Mouse (Mus musculus) ES-E14 (cell line): Measurements from ENCODE around the gene Myo10. TPM values are rescaled to one million over a fixed set of nuclear protein-coding genes. Genes with fewer than 3 reads are reported as not detected.

Source experiments
- DNase-seq: peaks from one replicate; pipeline ENCODE4 v3.0.0-alpha.2; 2013; ENCODE audit warnings: low read depth, low spot score
- H3K27ac ChIP-seq: 2 replicates; pipeline ENCODE4 v1.5.1; 2012; ENCODE audit warnings: low read depth, mild to moderate bottlenecking, low read length, moderate library complexity, mixed read lengths; ENCODE audit not compliant: poor library complexity, insufficient read depth, severe bottlenecking
- H3K36me3 ChIP-seq: 2 replicates; pipeline ENCODE4 v1.6.1; 2012; ENCODE audit warnings: mild to moderate bottlenecking, low read length, moderate library complexity, mixed read lengths; ENCODE audit not compliant: control insufficient read depth, poor library complexity, insufficient read depth, severe bottlenecking
- H3K4me1 ChIP-seq, 2 experiments: fragments of 150-350 bp in 1 of 2; sonication (generic) in 1 of 2; 2 replicates each; pipeline ENCODE4 v1.6.1; 2012; ENCODE audit warnings: low read length in 2 of 2, mild to moderate bottlenecking in 1 of 2, mixed read lengths in 1 of 2; ENCODE audit not compliant: control insufficient read depth in 2 of 2, insufficient read depth in 2 of 2, poor library complexity in 1 of 2
- H3K4me3 ChIP-seq, 2 experiments: fragments of 150-350 bp in 1 of 2; sonication (generic) in 1 of 2; 2 replicates each; pipeline ENCODE4 v1.5.1; 2012; ENCODE audit warnings: low read length in 2 of 2, low read depth in 1 of 2, mild to moderate bottlenecking in 1 of 2, mixed read lengths in 1 of 2; ENCODE audit not compliant: insufficient read depth in 1 of 2, poor library complexity in 1 of 2, severe bottlenecking in 1 of 2
- H3K9ac ChIP-seq: 2 replicates; pipeline ENCODE4 v1.6.1; 2012; ENCODE audit warnings: low read depth, mild to moderate bottlenecking, low read length, mixed read lengths; ENCODE audit not compliant: poor library complexity, insufficient read depth, severe bottlenecking
- H3K9me3 ChIP-seq: fragments of 150-350 bp; sonication (generic); 2 replicates; pipeline ENCODE4 v1.6.1; 2012; ENCODE audit warnings: low read depth, mild to moderate bottlenecking, low read length; ENCODE audit not compliant: control insufficient read depth, insufficient read depth
- CHD2 ChIP-seq: IDR thresholded peaks from 2 replicates; pipeline ENCODE4 v1.6.1; 2014; ENCODE audit warnings: mild to moderate bottlenecking, low read depth, low read length, inconsistent platforms
- HCFC1 ChIP-seq: IDR thresholded peaks from 2 replicates; pipeline ENCODE4 v1.6.1; 2012; ENCODE audit warnings: low read length, inconsistent platforms, borderline replicate concordance; ENCODE audit not compliant: insufficient read depth
- MAFK ChIP-seq: IDR thresholded peaks from 2 replicates; pipeline ENCODE4 v1.6.1; 2014; ENCODE audit warnings: mild to moderate bottlenecking, low read depth, low read length, inconsistent platforms; ENCODE audit not compliant: insufficient read depth
- ZC3H11A ChIP-seq: IDR thresholded peaks from 2 replicates; pipeline ENCODE4 v1.6.1; 2012; ENCODE audit warnings: low read depth, mild to moderate bottlenecking, inconsistent platforms, low read length, borderline replicate concordance
- ZNF384 ChIP-seq: IDR thresholded peaks from 2 replicates; pipeline ENCODE4 v1.6.1; 2012; ENCODE audit warnings: low read depth, low read length, inconsistent platforms
- in situ Hi-C, 2 experiments: fragments of 600-800 bp; cut with MboI; formaldehyde crosslinking; loops; one replicate each; pipeline ENCODE4 v1.15.1; 2025; ENCODE audit warnings: low sequenced_read_pairs in 2 of 2, inconsistent platforms in 1 of 2; ENCODE audit not compliant: unreplicated experiment in 2 of 2
- total RNA-seq: library from RNA; depleted of rRNA; stranded (reverse); fragments of 300-350 nt; gene quantifications from 2 replicates; pipeline ENCODE4 v1.2.3, GENCODE M21; 2012

The Myo10 gene
- total RNA-seq, 1 experiment: 133 TPM

GRCm38 (mm10) chr15:25812479-25812878 lies 190.2 kb downstream of the Myo10 start:
- no peak overlapping the region for H3K9ac ChIP-seq
- H3K4me3 ChIP-seq: no peak overlapping the region
- no peak for TF ChIP-seq MAFK
- TF ChIP-seq ZNF384: no peak
- TF ChIP-seq CHD2: no peak
- no peak for TF ChIP-seq ZC3H11A
- no peak for TF ChIP-seq HCFC1
- H3K4me1 ChIP-seq: peaks cover 0 to 4% of the 10 kb centered on the region in 2 experiments; a peak in 1 of 4 replicates
- no peak for DNase-seq
- in situ Hi-C loops: no loop called here
- H3K9me3 ChIP-seq: no peaks in the 10 kb centered on the region
- no peak overlapping the region for H3K27ac ChIP-seq
- peaks cover 51% of the 10 kb centered on the region for H3K36me3 ChIP-seq

GRCm38 (mm10) chr15:25814535-25814934 lies 192.2 kb downstream of the Myo10 start:
- in situ Hi-C loops: no loop called here
- peaks cover 32% of the 10 kb centered on the region for H3K36me3 ChIP-seq
- no peak for TF ChIP-seq CHD2
- no peak for TF ChIP-seq ZC3H11A
- no peak for TF ChIP-seq ZNF384
- TF ChIP-seq HCFC1: no peak
- TF ChIP-seq MAFK: no peak
- no peak overlapping the region for H3K4me3 ChIP-seq
- H3K4me1 ChIP-seq: peaks cover 0 to 4% of the 10 kb centered on the region in 2 experiments; a peak in 1 of 4 replicates
- no peak for DNase-seq
- no peak overlapping the region for H3K9ac ChIP-seq
- H3K9me3 ChIP-seq: no peaks in the 10 kb centered on the region
- H3K27ac ChIP-seq: no peak overlapping the region

- H3K9me3 ChIP-seq: no peaks in the 10 kb centered on the region
- in situ Hi-C loops: no loop called here
- no peak overlapping the region for H3K4me3 ChIP-seq
- no peaks in the 10 kb centered on the region for H3K4me1 ChIP-seq
- peaks cover 5% of the 10 kb centered on the region for H3K36me3 ChIP-seq
- no peak for DNase-seq
- H3K9ac ChIP-seq: no peak overlapping the region
- H3K27ac ChIP-seq: no peak overlapping the region
- TF ChIP-seq ZC3H11A: no peak
- TF ChIP-seq MAFK: no peak
- no peak for TF ChIP-seq ZNF384
- no peak for TF ChIP-seq CHD2
- TF ChIP-seq HCFC1: no peak
These were observed 194.9 kb downstream of the Myo10 start for GRCm38 (mm10) chr15:25817191-25817590.

- H3K27ac ChIP-seq: no peak overlapping the region
- H3K9me3 ChIP-seq: no peaks in the 10 kb centered on the region
- in situ Hi-C loops: no loop called here
- no peaks in the 10 kb centered on the region for H3K4me1 ChIP-seq
- no peak overlapping the region for H3K9ac ChIP-seq
- H3K36me3 ChIP-seq: no peaks in the 10 kb centered on the region
- no peak for DNase-seq
- TF ChIP-seq MAFK (no peak), HCFC1 (no peak), ZNF384 (no peak), CHD2 (no peak)
- H3K4me3 ChIP-seq: no peak overlapping the region
These were observed 199.7 kb downstream of the Myo10 start for GRCm38 (mm10) chr15:25821981-25822380.

- Histone ChIP-seq H3K9me3 (no peaks in the 10 kb centered on the region), H3K27ac (no peak overlapping the region), H3K9ac (no peak overlapping the region), H3K4me1 (no peaks in the 10 kb centered on the region), H3K4me3 (no peak overlapping the region), H3K36me3 (no peaks in the 10 kb centered on the region)
- in situ Hi-C loops: no loop called here
- TF ChIP-seq CHD2 (no peak), MAFK (no peak), HCFC1 (no peak), ZNF384 (no peak), ZC3H11A (no peak)
- no peak for DNase-seq
These were observed 200.3 kb downstream of the Myo10 start for GRCm38 (mm10) chr15:25822656-25823055.
